Mouse (Mus musculus) retina, postnatal 1 day (tissue): ENCODE data around the gene Ankrd44.

Source experiments
- DNase-seq: peaks from one replicate; pipeline ENCODE4 v3.0.0-alpha.2; 2012

Ankrd44 gene

DNA sequence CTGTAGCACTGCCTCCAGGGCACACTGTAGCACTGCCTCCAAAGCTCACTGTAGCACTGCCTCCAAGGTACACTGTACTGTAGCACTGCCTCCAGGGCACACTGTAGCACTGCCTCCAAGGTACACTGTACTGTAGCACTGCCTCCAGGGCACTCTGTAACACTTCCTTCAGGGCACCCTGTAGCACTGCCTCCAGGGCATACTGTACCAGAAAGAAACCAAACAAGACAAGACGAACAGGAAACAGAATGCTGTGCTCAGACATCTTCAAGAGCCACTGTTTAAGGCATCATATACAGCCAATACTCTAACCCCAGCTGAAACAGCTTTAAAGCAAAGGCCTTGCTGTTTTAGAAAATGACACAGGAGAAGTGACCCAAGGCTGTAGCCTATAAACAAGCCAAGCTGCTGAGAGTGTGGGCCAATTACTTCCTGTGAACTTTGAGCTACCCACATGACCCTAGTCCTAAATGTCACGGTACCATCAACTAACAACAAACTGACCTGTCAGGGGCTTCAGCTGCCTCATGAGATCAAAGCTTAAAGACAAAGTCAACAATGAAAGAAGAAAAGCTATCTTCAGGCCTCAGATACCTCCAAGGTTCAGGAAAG, 43.2 kb downstream of the Ankrd44 start:
- DNase-seq = no peak

DNA sequence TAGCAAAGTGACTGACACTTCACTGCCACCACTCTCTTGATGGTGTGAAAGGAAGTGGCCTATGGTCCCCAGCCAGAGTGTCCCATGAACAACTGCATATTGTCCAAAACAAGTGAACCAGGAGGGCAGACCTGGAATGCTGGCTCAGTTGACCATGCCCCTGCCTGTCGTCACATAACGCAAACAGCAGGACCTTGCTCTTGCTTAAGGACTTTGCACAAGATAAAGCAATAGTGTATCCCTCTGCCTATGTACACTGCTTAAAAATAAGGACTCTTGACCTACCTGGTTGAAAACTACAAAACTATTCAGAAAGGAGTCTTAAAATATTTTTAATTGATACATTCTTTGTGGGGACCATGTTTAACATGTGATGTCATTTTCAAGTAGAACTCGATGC, 44.7 kb downstream of the Ankrd44 start:
- DNase-seq = no peak

DNA sequence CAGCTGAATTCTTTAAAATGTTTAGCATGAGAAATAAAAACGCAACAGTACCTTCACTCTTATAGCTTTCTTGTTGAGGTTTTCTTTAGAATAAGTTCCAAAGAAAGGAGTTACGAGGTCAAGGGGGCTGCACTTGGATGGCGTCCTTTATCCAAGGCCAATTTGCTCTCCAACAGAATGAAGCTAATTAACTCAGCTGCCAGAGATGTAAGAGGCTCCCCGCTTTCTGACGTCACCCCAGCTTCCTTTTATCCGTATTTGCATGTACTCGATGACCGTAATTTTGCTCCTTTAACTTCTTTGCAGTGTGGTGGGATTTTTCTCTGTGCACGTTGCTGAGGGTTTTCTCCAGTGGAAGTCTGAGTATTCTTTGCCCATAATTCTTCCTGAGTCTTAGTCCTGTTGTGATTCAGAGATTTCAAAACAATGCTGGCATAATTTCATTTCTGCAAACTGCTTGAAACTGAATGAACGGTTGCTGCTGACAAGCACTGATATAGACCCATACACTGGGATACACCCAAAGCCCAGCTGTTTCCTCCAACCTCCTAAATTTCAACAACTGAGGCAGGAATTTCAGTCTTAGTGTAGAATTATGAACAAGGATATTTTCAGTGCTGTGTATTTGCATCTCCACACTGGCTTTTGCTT, 48.6 kb downstream of the Ankrd44 start:
- no peak for DNase-seq

DNA sequence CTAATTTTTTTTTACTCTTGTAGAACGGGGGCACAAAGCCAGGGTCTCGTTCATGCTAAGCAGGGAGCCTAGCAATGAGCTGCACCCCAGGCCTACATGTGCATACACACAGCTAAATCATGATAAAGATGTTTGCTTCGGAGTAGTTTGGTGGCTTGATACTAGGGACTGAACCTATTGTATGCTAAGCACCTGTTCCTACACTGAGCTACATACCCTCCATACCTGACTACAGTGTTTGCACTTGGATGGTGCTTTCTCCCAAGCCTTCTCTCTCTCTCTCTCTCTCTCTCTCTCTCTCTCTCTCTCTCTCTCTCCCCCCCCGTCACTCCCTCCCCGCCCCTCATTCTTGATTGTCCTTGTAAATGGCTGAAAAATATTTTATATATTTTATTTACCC, 49.2 kb downstream of the Ankrd44 start:
- DNase-seq = no peak

DNA sequence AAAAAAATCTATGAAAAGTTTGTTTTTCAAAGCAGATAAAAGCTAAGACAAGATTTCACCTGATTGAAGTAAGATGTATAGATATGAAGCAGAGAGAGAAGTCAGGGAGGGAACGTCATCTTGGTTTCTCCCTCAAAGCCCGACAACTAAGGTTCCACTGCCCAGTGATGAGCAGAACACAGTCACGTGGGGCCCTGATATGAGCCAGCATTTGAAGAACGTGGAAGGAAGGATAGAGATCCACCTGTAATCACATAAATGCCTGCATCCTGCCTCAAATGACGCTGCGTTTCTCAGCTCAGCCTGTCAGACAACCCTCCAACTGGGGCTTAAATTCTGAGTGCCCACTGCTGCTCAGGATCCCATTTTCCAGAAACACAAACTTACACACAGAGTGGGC, 52.1 kb downstream of the Ankrd44 start:
- no peak for DNase-seq

DNA sequence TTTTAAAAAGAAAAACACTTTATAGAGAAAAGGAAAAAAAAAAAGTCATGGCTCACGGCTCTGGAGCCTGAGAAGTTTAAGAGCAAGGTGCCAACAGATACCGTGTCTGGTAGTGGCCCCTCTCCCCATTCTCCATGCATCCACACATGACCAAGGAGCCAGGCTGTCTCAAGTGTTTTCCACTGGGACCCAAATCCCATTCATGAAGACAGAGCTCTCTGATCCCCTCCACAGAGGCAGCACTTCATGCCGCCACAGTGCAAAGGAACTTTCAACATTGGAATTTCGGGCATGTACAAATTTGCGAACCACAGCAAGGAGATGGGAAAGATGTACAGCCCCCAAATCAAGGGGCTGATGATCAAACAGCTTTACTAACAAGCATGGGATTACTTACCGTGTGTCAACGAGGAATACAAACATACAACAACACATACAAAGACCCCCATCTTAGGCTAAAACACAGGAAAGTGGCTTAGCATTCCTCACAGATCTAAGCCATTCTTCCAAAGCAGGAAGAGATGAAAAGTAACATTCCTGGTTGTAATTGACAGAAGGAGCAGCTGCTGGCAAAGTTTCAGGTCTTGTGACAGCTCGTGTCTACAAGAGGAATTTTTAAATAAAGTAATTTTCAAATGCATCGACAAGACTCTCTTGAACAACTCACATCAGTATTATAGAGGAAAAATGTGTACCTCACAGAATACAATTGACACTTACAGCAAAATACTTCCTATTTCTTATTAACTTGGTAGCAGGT, 53.1 kb downstream of the Ankrd44 start:
- DNase-seq = no peak

DNA sequence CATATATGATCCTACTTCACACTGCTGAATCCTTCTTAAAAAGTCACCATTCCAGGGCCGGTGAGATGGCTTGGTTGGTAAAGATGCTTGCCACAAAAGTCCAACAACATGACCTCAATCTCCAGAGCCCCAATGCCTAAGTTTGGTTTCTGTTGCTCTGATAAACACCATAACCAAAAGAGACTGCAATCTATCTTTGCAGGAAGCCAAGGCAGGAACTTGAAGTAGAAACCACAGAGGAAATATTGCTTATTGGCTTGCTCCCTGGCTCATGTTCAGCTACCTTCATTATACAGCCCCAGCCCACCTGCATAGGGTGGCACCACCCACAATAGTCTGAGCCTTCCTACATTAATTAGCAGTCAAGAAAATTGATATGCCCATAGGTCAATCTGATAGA, 54.9 kb downstream of the Ankrd44 start:
- no peak for DNase-seq

DNA sequence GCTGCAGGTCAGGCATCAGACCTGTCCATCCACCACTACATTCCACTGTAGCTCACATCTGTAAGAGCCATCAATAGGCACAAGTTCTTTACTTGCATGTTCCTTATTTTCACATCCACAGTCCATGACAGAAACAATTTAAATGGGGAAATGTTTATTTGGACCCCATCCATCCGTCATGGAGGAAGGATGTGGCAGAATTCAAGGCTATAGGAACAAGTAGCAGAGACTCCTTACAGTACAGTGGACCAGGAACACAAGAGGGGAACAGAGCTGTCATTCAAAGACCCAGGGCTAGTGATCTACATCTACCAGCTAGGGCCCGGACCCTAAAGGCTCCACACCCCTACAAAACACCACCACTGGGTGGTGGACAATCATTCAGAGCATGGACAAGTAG, 55.6 kb downstream of the Ankrd44 start:
- DNase-seq = no peak

DNA sequence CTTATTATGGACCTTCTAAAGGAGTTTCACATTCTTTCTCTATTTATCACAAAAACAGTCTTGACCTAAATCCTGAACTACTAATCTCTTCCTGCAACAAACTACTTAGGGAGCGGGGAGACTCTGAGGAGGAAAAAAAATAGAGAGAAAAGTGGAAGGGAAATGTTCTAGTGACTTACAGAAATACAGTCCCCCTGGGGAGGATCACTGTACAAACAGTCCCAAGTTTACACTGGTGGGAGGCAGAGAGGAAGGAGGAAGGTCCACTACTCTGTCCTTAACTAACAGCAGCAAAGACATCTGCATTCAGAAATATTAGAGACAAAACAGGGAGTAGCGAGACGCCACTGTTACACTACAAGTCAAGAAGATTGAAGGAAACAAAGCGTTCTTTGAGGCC, 59.0 kb downstream of the Ankrd44 start:
- DNase-seq = no peak

DNA sequence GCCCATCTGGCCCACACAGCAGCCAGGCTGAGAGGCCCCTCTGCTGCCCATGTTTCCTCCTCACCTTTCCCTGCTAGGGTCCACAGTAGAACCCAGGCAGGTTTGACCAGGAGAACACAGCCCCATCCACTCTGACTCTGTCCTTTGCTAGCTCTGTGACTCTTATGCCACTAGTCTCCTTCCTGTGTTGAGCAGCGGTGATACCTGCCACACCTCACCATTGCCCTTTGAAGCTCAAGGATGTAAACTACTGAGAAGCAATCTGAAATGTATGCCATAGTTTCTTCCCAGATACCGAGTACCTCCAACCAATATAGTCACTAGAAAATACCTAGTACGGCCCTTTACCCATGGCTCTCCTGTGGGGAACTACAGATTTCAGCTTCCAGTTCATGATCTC, 60.1 kb downstream of the Ankrd44 start:
- DNase-seq = no peak

DNA sequence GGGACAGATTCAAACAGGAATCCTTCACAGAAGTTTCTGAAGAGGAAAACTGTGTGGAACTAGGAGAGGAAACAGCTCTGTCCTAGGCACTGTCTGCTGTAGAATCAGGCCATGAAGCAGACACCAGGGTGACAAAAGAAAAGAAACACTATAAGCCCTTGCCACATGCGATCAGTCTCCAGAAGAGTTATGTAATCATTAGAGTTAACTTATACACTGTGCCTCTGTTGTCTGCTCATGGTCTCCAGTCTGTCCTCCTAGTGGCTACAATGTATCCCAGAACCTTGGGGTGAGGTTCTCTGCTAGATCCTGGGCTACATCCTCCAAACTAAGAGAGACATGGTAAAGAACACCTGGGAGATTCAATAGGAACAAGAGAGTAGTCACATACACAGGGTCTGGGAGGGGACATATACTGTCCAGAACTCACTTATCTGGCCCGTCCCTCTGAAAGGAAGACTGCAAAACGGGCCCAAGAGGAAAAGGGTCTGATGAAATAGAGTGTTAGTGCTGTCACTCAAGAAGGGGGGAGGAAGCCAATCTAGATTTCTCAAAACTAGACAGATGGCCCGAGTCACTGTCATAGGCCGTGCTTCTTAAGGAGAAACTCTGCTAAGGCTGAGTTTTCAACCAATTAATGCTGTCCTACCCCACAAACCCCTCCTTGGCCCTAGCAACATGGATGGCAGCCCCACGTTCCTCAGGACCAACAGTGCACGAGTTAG, 61.1 kb downstream of the Ankrd44 start:
- no peak for DNase-seq

DNA sequence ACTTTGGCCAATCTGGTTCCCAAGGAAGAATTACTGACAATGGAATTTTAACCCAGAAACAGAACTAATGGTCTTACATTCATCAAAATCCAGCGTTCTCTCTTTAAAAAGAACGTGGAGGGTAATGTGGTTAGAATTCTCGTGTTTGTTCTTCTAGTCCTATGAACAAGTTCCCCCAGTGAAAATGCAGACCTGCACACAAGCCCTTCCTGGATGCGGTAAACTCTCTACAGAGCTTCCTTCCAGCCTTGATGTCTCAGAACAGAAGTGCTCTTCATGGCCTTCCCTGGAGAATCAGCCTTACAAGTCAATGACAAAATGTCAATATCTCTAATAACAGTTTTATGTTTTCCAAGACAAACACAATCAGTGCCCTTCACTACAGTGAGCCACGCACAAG, 65.8 kb downstream of the Ankrd44 start:
- DNase-seq = no peak

DNA sequence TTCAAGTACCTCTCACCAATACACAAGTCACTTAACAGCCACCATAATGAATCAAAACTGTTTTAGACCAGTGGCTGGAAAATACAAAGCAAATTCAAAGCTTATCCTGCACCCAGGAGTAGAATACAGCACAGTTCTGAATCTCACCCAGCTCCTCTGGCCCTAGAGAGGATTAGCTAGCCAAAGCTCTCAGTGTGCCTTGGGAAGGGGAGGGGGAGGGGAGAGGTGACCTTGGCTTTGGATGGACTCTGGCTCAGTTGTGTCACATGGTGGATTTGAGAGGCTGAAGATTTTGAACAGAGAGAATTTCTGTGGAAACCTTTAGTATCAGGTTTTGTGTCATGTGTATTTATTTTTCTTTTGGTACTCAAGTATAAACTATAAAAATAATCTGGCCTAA, 66.3 kb downstream of the Ankrd44 start:
- peak; percentile 38 for DNase-seq

DNA sequence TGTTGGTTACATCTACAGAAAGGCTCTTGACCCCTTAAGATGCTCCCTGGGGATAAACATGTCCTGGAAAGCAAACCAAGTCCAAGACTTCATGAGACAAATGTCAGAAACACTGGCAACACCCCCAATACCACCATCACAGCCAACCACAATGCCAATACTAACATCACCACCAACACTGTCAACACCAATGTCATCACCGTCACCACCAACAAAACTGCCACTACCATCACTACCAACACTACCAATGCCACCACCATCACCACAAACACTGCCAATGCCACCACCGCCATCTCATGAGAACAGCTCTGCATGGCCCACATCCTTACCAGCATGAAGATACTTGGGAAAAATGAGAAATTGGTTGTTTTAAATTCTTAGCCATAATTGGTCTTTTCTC, 67.3 kb downstream of the Ankrd44 start:
- DNase-seq = no peak

DNA sequence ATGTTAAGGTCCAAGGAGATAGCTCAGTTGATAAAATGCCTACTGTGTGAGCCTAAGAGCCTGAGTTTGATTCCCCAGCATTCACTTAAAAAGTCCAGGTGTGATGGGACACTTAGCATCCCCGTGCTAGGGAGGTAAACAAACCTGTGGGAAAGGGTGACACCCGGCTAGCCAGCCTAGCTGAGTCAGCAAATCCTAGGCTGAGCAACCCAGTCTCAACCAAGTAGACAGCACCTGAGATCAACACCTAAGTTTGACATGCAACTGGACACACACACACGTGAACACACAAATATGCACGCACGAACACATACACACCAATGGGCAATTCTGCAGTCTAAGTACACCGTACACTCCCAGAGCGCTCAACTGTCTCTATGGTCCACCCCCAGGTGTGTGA, 69.7 kb downstream of the Ankrd44 start:
- no peak for DNase-seq

DNA sequence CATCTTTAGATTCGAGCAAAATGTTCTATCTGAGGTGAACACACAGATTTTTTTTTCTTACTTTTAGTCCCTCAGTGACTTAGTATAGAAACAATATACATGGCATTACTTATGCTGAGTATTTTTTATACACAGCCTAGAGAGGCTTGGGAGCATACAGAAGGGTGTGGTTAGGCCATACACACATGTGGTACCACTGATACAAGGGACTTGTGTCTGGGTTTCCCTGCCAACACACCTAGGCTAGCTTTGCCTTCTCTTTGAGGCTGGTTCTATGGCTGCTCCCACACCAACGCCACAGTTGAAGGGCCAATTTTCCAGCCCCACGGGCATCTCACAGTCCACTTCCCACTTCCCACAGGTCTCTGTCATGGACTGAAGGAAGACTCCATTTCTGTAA, 70.2 kb downstream of the Ankrd44 start:
- DNase-seq = no peak

DNA sequence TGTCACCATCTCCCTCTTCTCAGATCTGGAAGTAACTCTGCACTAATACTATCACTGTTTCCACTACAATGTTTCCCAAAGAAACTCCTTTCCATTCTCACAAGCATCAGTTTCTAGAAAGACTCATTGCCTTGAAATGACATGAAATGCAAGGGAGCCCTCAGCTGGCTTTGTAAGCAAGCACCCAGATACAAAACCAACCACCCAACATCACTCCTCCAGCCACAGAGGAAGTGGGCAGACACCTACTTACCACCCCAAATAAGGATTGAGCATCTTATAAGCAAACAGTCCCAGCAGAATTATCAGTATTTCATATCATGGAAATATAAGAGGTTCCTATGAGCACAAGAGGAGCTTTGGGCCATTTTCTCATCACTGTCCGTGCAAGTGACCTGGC, 71.8 kb downstream of the Ankrd44 start:
- no peak for DNase-seq

DNA sequence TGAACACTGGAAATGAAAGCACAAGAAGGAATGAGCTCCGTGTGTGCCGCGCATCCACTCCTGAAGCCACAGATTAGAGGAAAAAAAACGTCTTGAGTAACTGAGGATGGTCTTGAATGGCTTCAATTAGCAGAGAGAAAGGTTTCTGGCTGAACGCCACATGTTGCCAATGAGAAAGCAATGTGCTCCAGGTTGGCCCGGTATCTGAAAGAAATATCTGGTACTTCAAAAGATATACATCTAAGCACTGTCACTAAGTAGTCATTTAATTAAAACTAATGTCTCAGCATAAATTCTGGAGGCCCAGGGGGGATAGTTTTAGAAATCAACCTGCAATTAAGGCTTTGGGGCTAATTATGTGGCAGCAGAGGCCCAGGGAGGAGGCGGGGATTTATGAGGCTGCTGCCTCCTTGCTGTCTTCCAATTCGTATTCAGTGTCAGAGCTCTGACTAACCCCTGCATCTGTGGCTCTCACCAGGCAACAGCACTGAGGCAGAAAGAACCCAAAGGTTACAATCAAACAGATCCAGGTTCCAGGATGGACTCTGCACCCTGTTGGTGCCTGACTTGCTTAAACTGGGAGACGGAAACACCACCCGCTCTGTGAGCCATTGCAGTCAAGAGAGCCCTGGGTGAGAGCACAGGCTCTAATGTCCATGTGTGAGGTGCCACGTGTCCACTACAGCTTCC, 72.7 kb downstream of the Ankrd44 start:
- DNase-seq = no peak

DNA sequence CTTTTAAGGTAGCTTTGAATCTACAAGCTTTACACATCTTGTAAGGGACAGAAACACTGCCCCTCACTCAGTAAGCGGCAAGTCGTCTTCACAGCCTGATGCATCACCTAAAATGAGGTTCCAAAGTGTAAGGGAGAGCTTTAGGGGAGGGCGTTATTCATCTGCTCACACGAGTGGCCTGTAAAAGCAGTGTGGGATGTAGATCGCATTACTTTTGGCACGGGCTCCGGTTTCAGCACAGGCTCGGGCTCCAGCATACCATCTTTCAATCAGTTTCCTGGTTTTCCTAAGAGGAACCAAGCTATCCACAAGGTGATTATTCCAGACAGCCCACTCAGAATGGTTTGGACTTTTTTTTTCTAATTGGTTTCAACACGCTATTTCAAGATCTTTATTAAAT, 74.6 kb downstream of the Ankrd44 start:
- no peak for DNase-seq

DNA sequence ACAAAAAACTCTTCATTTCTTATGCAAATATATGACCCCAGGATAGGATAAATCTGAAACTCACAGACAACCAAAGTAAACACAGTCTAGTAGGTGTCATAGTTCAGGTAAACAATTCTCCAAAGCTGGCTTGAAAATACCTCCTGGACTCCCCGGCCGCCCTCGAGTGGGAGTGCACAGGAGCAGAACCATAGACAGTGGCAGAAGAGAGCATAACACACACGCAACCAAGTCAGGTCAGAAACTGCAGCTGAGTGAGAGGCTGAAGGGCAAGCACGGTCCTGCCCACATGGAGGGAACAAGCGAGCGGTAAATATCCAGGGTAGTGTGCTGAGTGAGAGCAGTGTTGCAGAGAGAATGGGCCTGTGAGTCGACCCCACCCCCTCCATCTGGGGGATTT, 76.1 kb downstream of the Ankrd44 start:
- DNase-seq = no peak

DNA sequence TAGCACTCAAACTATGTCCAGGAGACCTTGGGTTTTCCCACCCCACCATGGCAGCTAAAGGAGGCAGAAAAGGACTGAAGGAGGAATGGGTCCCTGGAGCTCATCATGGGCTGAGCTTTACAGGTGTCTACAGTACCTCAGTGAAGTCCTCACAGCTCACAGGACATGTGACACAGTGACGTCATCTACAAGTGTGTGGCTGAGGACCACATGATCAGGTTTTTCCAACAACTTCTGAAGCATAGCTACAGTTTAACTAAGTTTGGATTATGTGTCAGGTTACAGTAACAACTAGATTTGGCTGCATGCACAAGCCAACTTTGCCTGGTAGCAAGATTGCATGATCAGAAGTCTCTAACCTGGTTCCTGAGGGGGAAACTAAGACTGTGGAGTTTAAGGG, 78.9 kb downstream of the Ankrd44 start:
- DNase-seq = no peak

DNA sequence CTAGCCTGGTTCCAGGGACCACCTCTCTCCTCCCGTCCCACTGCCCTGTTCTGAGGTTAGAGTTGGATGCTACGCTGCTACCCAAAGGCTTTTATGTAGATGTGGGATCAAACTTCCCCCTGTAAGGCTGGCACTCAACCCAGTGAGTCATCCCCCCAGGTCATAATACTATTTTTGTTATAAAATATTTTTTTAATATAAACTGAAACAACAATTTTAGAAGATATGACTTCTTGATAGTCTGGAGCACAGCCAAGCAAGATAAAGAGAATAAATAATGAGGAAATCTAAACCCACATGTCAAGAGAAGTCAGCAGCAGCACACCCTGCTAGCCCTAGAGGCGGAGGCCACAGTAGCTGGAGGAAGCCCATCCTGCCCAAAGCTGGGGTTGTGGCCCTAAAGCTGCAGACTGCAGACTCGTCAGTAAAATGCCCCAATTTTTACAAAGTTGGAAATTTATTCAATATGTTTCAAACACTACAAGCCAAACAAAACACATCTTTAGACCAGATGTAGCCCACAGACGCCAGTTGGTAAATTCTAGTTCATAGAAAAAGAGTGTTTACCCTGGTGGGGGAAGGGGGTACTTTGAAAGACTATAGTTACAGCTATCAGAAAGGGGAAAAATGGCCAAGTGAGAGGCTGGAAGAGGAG, 79.7 kb downstream of the Ankrd44 start:
- DNase-seq = no peak

DNA sequence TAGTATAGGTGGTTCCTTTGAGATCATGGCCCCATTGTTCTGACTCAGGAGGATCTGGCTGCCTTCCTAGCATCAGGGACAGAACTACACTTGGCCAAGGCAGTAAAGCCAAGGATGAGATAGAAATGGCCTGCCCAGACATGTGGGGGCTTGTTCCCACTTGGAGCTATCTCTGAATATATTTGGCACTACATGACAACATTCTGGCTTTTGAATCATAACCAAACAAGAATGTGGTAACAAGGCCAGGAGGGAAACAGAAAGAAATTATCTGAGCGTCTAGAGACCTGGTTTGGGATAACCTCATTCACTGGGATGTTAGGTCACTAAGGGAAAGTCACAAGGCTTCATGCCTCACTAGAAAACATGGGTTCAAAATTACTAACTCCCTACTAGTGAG, 81.8 kb downstream of the Ankrd44 start:
- no peak for DNase-seq
